Mouse (Mus musculus) embryo, embryonic 9.5 days (tissue): Measurements from ENCODE around the gene Rbm42.

ENCODE experiments used
- DNase-seq: peaks from one replicate; pipeline ENCODE4 v3.0.0-alpha.2; 2017; ENCODE audit errors: extremely low spot score

The Rbm42 gene

GRCm38 (mm10) chr7:30618658-30619057 is 31.5 kb downstream of the Rbm42 start:
- DNase-seq = no peak

- no peak for DNase-seq
Observed at GRCm38 (mm10) chr7:30615049-30615760, 34.9 kb downstream of the Rbm42 start.

- no peak for DNase-seq
Observed at GRCm38 (mm10) chr7:30614454-30614853, 35.7 kb downstream of the Rbm42 start.

GRCm38 (mm10) chr7:30613529-30614112 is 36.5 kb downstream of the Rbm42 start:
- peak; percentile 59 for DNase-seq

GRCm38 (mm10) chr7:30612654-30613402 is 37.3 kb downstream of the Rbm42 start, which contains the start of gene Upk1a:
Gene Upk1a (minus strand): TSS chr7:30612847.
- DNase-seq = no peak

GRCm38 (mm10) chr7:30610043-30610442 is 40.1 kb downstream of the Rbm42 start:
- DNase-seq = no peak

GRCm38 (mm10) chr7:30608476-30608875 is 41.6 kb downstream of the Rbm42 start:
- DNase-seq = no peak

GRCm38 (mm10) chr7:30607706-30608309 is 42.3 kb downstream of the Rbm42 start:
- peak; percentile 61 for DNase-seq

GRCm38 (mm10) chr7:30604944-30605343 is 45.2 kb downstream of the Rbm42 start:
- DNase-seq = no peak

GRCm38 (mm10) chr7:30604424-30604823 is 45.7 kb downstream of the Rbm42 start:
- DNase-seq = no peak

GRCm38 (mm10) chr7:30602583-30602982 is 47.5 kb downstream of the Rbm42 start:
- DNase-seq = peak; percentile 40

- no peak for DNase-seq
Observed at GRCm38 (mm10) chr7:30600651-30601050, 49.5 kb downstream of the Rbm42 start.

GRCm38 (mm10) chr7:30599933-30600353 is 50.2 kb downstream of the Rbm42 start:
- DNase-seq = peak; percentile 73

GRCm38 (mm10) chr7:30598786-30599185 is 51.3 kb downstream of the Rbm42 start, which contains the start of gene Zbtb32:
Gene Zbtb32 (minus strand): TSS chr7:30598909.
- DNase-seq = no peak

GRCm38 (mm10) chr7:30596811-30597210 is 53.3 kb downstream of the Rbm42 start:
- DNase-seq = no peak

- DNase-seq = no peak
Observed at GRCm38 (mm10) chr7:30596093-30596492, 54.0 kb downstream of the Rbm42 start.

GRCm38 (mm10) chr7:30594510-30595024 is 55.5 kb downstream of the Rbm42 start:
- DNase-seq = no peak

GRCm38 (mm10) chr7:30593579-30594509 is 56.3 kb downstream of the Rbm42 start:
- DNase-seq = no peak

GRCm38 (mm10) chr7:30592772-30593423 is 57.2 kb downstream of the Rbm42 start:
- DNase-seq = no peak

GRCm38 (mm10) chr7:30591605-30591951 is 58.5 kb downstream of the Rbm42 start:
- no peak for DNase-seq
